In genomic region chr5:143627507-143627906, GRCm38 (mm10) we compare ENCODE assay signal across 12 mouse cellular contexts. TPM values are rescaled to one million over a fixed set of nuclear protein-coding genes. Genes with fewer than 3 reads are reported as not detected.
DNase-seq lines count a peak whose midpoint lies in the region; ATAC-seq and TF ChIP-seq lines count a peak whose summit lies in the region.
"Had no signal": no experiment of that assay in that cellular context is flagged by ENCODE, and none has a peak within 500 bp of the region (broad histone marks: within the 10 kb centered on the region; RNA-seq: fewer than 3 reads in every experiment).

No protein-coding gene starts in this region.

- TF ChIP-seq CTCF in heart, postnatal 0 days (IDR thresholded peaks at IDR 0.05; ENCODE audit: low read depth), result peak; percentile 14; the same call in 1 of the 2 replicates
- peak; percentile 57 for TF ChIP-seq CTCF in lung, postnatal 0 days (IDR thresholded peaks at IDR 0.05)
- peak; percentile 23 to 37 (median 34); a peak in 5 of 6 replicates for TF ChIP-seq CTCF in MEL (IDR thresholded peaks at IDR 0.05 in 2 of 3, conservative IDR thresholded peaks at IDR 0.05 in 1 of 3; ENCODE audit: control insufficient read depth in 1 of 3, insufficient read depth in 1 of 3, low read depth in 2 of 3, low read length in 3 of 3, poor library complexity in 1 of 3, severe bottlenecking in 1 of 3)

- DNase-seq in heart, postnatal 0 days (ENCODE audit: low spot score), result no peak
- DNase-seq in heart, adult 9 months (ENCODE audit: low spot score in 2 of 2), result no peak
- no peak for DNase-seq in lung, postnatal 0 days (ENCODE audit: low spot score)
- no peak for DNase-seq in lung, adult 18-20 months
- peak; percentile 52 for DNase-seq in MEL (ENCODE audit: low read depth, low spot score)
- peak; percentile 51 for DNase-seq in naive thymus-derived CD4-positive, alpha-beta T cell, adult 2 months (ENCODE audit: low read depth)
- no peak for DNase-seq in urinary bladder, postnatal 14 days (ENCODE audit: low spot score)
- no peak for DNase-seq in urinary bladder, postnatal 36 days (ENCODE audit: low spot score in 2 of 2)
- DNase-seq: adrenal gland, postnatal 14 days; cerebellum, postnatal 10 days; right cerebral cortex, postnatal 25 days had no signal

- no peak for TF ChIP-seq POLR2A in MEL (IDR thresholded peaks at IDR 0.05; ENCODE audit: control insufficient read depth in 1 of 2, insufficient read depth in 1 of 2, low read depth in 1 of 2, low read length in 2 of 2, poor library complexity in 1 of 2)

- H3K9ac ChIP-seq in heart, postnatal 0 days (replicated peaks; ENCODE audit: low read depth, low read length), result no peak overlapping the region
- no peak overlapping the region for H3K9ac ChIP-seq in lung, postnatal 0 days (replicated peaks; ENCODE audit: low read depth)
- no peak overlapping the region for H3K9ac ChIP-seq in MEL (ENCODE audit: control insufficient read depth, low read depth, low read length, poor library complexity, severe bottlenecking)
- H3K9ac ChIP-seq: lung, embryonic 15.5 days had no signal

- no peak overlapping the region for H3K4me2 ChIP-seq in heart, postnatal 0 days (ENCODE audit: low read depth, low read length)
- no peak overlapping the region for H3K4me2 ChIP-seq in lung, postnatal 0 days (replicated peaks; ENCODE audit: low read depth, low read length)
- H3K4me2 ChIP-seq: lung, embryonic 15.5 days had no signal

- H3K4me3 ChIP-seq in heart, postnatal 0 days (ENCODE audit: low read depth, low read length), result no peak overlapping the region
- H3K4me3 ChIP-seq in lung, postnatal 0 days (ENCODE audit: low read depth, low read length), result no peak overlapping the region
- H3K4me3 ChIP-seq in MEL (ENCODE audit: control insufficient read depth in 1 of 2, insufficient read depth in 1 of 2, low read depth in 2 of 2, low read length in 2 of 2), result no peak overlapping the region
- H3K4me3 ChIP-seq: lung, embryonic 15.5 days had no signal

- no peak overlapping the region for H3K27ac ChIP-seq in heart, postnatal 0 days (ENCODE audit: low read depth)
- no peak overlapping the region for H3K27ac ChIP-seq in lung, postnatal 0 days (ENCODE audit: low read length)
- no peak overlapping the region; the same call in 1 of the 2 replicates for H3K27ac ChIP-seq in MEL (ENCODE audit: control insufficient read depth, low read depth, low read length)
- H3K27ac ChIP-seq: lung, embryonic 15.5 days had no signal

- H3K27me3 ChIP-seq in heart, postnatal 0 days (ENCODE audit: control insufficient read depth, insufficient read depth, low read length), result no peaks in the 10 kb centered on the region
- H3K27me3 ChIP-seq in lung, postnatal 0 days (replicated peaks; ENCODE audit: insufficient read depth, low read length), result no peaks in the 10 kb centered on the region
- H3K27me3 ChIP-seq in MEL (ENCODE audit: control insufficient read depth in 1 of 2, insufficient read depth in 2 of 2, low read length in 2 of 2), result no peaks in the 10 kb centered on the region
- H3K27me3 ChIP-seq: lung, embryonic 15.5 days had no signal

- ATAC-seq in heart, postnatal 0 days (ENCODE audit: insufficient read depth, low read depth), result no peak
- no peak for ATAC-seq in lung, postnatal 0 days

- no peak for TF ChIP-seq RAD21 in MEL (IDR thresholded peaks at IDR 0.05; ENCODE audit: low read depth, low read length)

- no peaks in the 10 kb centered on the region for H3K9me3 ChIP-seq in heart, postnatal 0 days (replicated peaks; ENCODE audit: control insufficient read depth, low read length)
- H3K9me3 ChIP-seq in lung, postnatal 0 days (ENCODE audit: low read length), result no peaks in the 10 kb centered on the region
- no peaks in the 10 kb centered on the region for H3K9me3 ChIP-seq in MEL (replicated peaks; ENCODE audit: insufficient read depth, low read length)
- H3K9me3 ChIP-seq: lung, embryonic 15.5 days had no signal

- WGBS in heart, postnatal 0 days, result 96% methylated on average over 6 of the region's 6 CpGs
- 89% methylated on average over 6 of the region's 6 CpGs for WGBS in lung, postnatal 0 days

- H3K79me2 ChIP-seq in MEL (ENCODE audit: control insufficient read depth, insufficient read depth, low read length, poor library complexity), result peaks cover 69% of the 10 kb centered on the region

- 0 out of 2 replicates have a peak, but pooled peaks cover 4% of the 10 kb centered on the region for H3K36me3 ChIP-seq in heart, postnatal 0 days (replicated peaks; ENCODE audit: control insufficient read depth, insufficient read depth, low read length)
- H3K36me3 ChIP-seq in lung, postnatal 0 days (ENCODE audit: insufficient read depth, low read length), result no peaks in the 10 kb centered on the region
- peaks cover 0 to 23% of the 10 kb centered on the region in 2 experiments; a peak in 2 of 4 replicates for H3K36me3 ChIP-seq in MEL (ENCODE audit: control insufficient read depth in 1 of 2, insufficient read depth in 2 of 2, low read length in 2 of 2)
- H3K36me3 ChIP-seq: lung, embryonic 15.5 days had no signal

- TF ChIP-seq EP300 in heart, postnatal 0 days (IDR thresholded peaks at IDR 0.05; ENCODE audit: low read depth), result no peak
- no peak for TF ChIP-seq EP300 in lung, postnatal 0 days (IDR thresholded peaks at IDR 0.05)
- no peak for TF ChIP-seq EP300 in MEL (IDR thresholded peaks at IDR 0.05; ENCODE audit: low read depth in 1 of 2, low read length in 2 of 2)

- H3K4me1 ChIP-seq in heart, postnatal 0 days (ENCODE audit: control insufficient read depth, insufficient read depth), result peaks cover 40% of the 10 kb centered on the region
- peaks cover 17% of the 10 kb centered on the region for H3K4me1 ChIP-seq in lung, postnatal 0 days (ENCODE audit: insufficient read depth, low read depth, low read length)
- H3K4me1 ChIP-seq in MEL (ENCODE audit: control insufficient read depth in 1 of 2, insufficient read depth in 2 of 2, low read length in 2 of 2), result peaks cover 18 to 25% of the 10 kb centered on the region in 2 experiments

TF ChIP-seq in MEL, 35 proteins besides CTCF, POLR2A, EP300 and RAD21:
- TF ChIP-seq NELFE (IDR thresholded peaks at IDR 0.05; ENCODE audit: low read depth, low read length), result no peak
- TF ChIP-seq POLR2AphosphoS2 (IDR thresholded peaks at IDR 0.05; ENCODE audit: low read length), result no peak
- TF ChIP-seq HCFC1 (IDR thresholded peaks at IDR 0.05; ENCODE audit: low read depth, low read length), result no peak
- TF ChIP-seq ETS1 (IDR thresholded peaks at IDR 0.05; ENCODE audit: low read depth, low read length), result no peak
- TF ChIP-seq UBTF (IDR thresholded peaks at IDR 0.05; ENCODE audit: borderline replicate concordance, insufficient read depth, low read depth, low read length), result no peak
- no peak for TF ChIP-seq POLR2AphosphoS5 (IDR thresholded peaks at IDR 0.05; ENCODE audit: borderline replicate concordance, low read depth, low read length)
- no peak for TF ChIP-seq KAT2A (conservative IDR thresholded peaks at IDR 0.05; ENCODE audit: low read depth, low read length)
- TF ChIP-seq TBP (IDR thresholded peaks at IDR 0.05; ENCODE audit: low read depth, low read length), result no peak
- no peak for TF ChIP-seq USF2 (IDR thresholded peaks at IDR 0.05; ENCODE audit: borderline replicate concordance in 1 of 2, insufficient read depth in 1 of 2, low read depth in 1 of 2, low read length in 2 of 2)
- TF ChIP-seq MEF2A (IDR thresholded peaks at IDR 0.05; ENCODE audit: extremely low read depth, insufficient replicate concordance, low read depth, low read length, poor library complexity, severe bottlenecking), result no peak
- TF ChIP-seq SIN3A (IDR thresholded peaks at IDR 0.05; ENCODE audit: low read length), result no peak

RNA-seq across cellular contexts. Expression of gene Cyth3, which starts 5.3 kb away (rescaled TPM):
- total RNA-seq in heart, postnatal 0 days (2014; rRNA removed; ENCODE audit: low replicate concordance), result 84.1 and 115 TPM in 2 replicates
- polyA plus RNA-seq in heart, postnatal 0 days (2015; fragmentation: Nextera tagmentation; extraction: Ambion mirVana), result 42.8 and 45.2 TPM in 2 replicates
- 87.3 and 96.6 TPM in 2 replicates for polyA plus RNA-seq in lung, postnatal 0 days (2015; fragmentation: Nextera tagmentation; extraction: Ambion mirVana)
- 32.8 and 41.1 TPM in 2 replicates for total RNA-seq in MEL (2012; rRNA removed)
- polyA plus RNA-seq in MEL (2012; ENCODE audit: insufficient read depth in 1 of 2, insufficient read length in 2 of 2, low read depth in 1 of 2, low replicate concordance in 2 of 2, missing spikeins in 1 of 2), result 10 to 100 TPM in 1 of 2 experiments, not detected in 1; 44.9 TPM

Comparison
In these comparisons a context has a peak if more than half of its experiments do, and no peak if none do; other contexts are left out.
1. DNase-seq: peak in MEL (single experiment) and naive thymus-derived CD4-positive, alpha-beta T cell, adult 2 months (single experiment); none in heart, postnatal 0 days (single experiment), heart, adult 9 months (0 of 2), lung, postnatal 0 days (single experiment), lung, adult 18-20 months (0 of 2), urinary bladder, postnatal 14 days (single experiment) and urinary bladder, postnatal 36 days (0 of 2).
2. Peak in every context shown above with its lines, with median percentiles within 50 percentile points of each other: CTCF ChIP-seq.